Mouse (Mus musculus) C2C12 (cell line): ENCODE data around the gene Bicc1. TPM values are rescaled to one million over a fixed set of nuclear protein-coding genes. Genes with fewer than 3 reads are reported as not detected.

ENCODE experiments used
- H3K27me3 ChIP-seq: one replicate; pipeline ENCODE4 v1.6.1; 2011; ENCODE audit not compliant: control insufficient read depth, insufficient read depth, insufficient read length
- H3K36me3 ChIP-seq: one replicate; pipeline ENCODE4 v1.6.1; 2011; ENCODE audit not compliant: control insufficient read depth, insufficient read depth
- H3K4me3 ChIP-seq: one replicate; pipeline ENCODE4 v1.5.1; 2011; ENCODE audit warnings: mild to moderate bottlenecking, control low read depth; ENCODE audit not compliant: poor library complexity, insufficient read depth, severe bottlenecking
- H3K79me2 ChIP-seq: one replicate; pipeline ENCODE4 v1.6.1; 2011; ENCODE audit not compliant: control insufficient read depth, insufficient read depth
- H3K79me3 ChIP-seq: one replicate; pipeline ENCODE4 v1.6.1; 2011; ENCODE audit warnings: low read depth, control low read depth
- H3ac ChIP-seq: one replicate; pipeline ENCODE3; 2011; ENCODE audit warnings: low read depth; ENCODE audit not compliant: control insufficient read depth, insufficient read length
- CEBPB ChIP-seq: IDR thresholded peaks from one replicate; pipeline ENCODE4 v1.6.1; 2011; ENCODE audit warnings: low read depth, mild to moderate bottlenecking, control low read depth, moderate library complexity
- CTCF ChIP-seq: IDR thresholded peaks from one replicate; pipeline ENCODE4 v1.5.1; 2011; ENCODE audit not compliant: control insufficient read depth, insufficient read depth, insufficient read length
- FOSL1 ChIP-seq: IDR thresholded peaks from one replicate; pipeline ENCODE4 v1.8.0; 2011; ENCODE audit warnings: mild to moderate bottlenecking, low read length; ENCODE audit not compliant: poor library complexity, insufficient read depth, severe bottlenecking
- MAX ChIP-seq: IDR thresholded peaks from one replicate; pipeline ENCODE4 v1.6.1; 2011; ENCODE audit warnings: mild to moderate bottlenecking, control low read depth
- MYOD1 ChIP-seq: IDR thresholded peaks from one replicate; pipeline ENCODE4 v1.6.1; 2011; ENCODE audit warnings: low read depth; ENCODE audit not compliant: control insufficient read depth, insufficient read length
- MYOG ChIP-seq: IDR thresholded peaks from one replicate; pipeline ENCODE4 v1.6.1; 2011; ENCODE audit not compliant: control insufficient read depth, insufficient read length; ENCODE audit errors: extremely low read depth
- USF1 ChIP-seq: IDR thresholded peaks from one replicate; pipeline ENCODE4 v1.6.1; 2011; ENCODE audit warnings: low read depth, mild to moderate bottlenecking, control low read depth, moderate library complexity
- polyA plus RNA-seq: library from polyadenylated mRNA; unstranded; fragments of >200 nt; fragmentation: generic; extraction: Trizol; gene quantifications from one replicate; pipeline ENCODE4 v1.2.1, GENCODE M21; 2012; ENCODE audit warnings: missing spikeins

Bicc1 gene
- polyA plus RNA-seq, 1 experiment: 4.0 TPM

DNA sequence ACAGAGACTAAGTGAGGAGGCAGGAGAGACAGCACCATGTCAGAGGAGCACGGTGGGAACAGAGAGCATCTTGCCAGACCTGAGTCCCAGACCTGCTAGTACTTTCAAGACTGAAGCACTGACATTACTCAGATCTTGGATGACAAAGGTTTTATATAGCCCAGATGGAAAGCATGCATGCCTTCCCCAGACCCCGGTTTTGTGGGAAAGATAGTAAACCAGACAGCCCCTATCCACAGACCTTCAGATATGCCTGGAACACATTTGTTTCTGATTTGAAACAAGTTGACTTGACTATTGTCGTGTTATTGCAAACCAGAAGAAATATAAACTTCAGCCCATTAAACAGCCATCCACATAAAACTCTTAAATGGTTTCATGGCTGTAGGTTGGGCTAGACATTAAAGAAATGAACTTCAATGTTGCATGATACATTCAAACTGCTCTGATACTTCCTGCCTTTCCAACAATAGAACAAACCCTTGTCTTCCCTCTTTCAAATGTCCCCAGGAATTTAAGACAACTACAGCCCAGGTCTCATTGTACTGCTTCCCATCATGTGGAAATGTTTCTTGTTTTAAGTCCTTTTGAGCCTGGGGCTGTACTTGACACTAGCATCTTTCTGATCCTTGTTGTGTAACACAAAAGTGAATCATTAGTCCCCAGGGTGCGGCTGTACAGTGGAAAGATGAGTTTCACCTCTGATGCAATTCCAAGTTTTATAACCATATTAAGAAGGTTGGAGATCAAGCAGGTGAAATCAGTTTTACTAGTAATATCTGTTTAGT, 72.7 kb downstream of the Bicc1 start:
- H3K79me3 ChIP-seq: no peaks in the 10 kb centered on the region
- H3K27me3 ChIP-seq: no peaks in the 10 kb centered on the region
- H3K4me3 ChIP-seq: no peak overlapping the region
- H3K36me3 ChIP-seq: no peaks in the 10 kb centered on the region
- no peaks in the 10 kb centered on the region for H3K79me2 ChIP-seq
- H3ac ChIP-seq: no peak overlapping the region
- TF ChIP-seq MAX (no peak), MYOG (no peak), CEBPB (peak; percentile 50), CTCF (no peak), MYOD1 (no peak)

GRCm38 (mm10) chr10:71082986-71083385, 76.5 kb downstream of the Bicc1 start:
- Histone ChIP-seq H3ac (no peak overlapping the region), H3K4me3 (no peak overlapping the region), H3K36me3 (no peaks in the 10 kb centered on the region), H3K79me2 (no peaks in the 10 kb centered on the region), H3K79me3 (no peaks in the 10 kb centered on the region), H3K27me3 (no peaks in the 10 kb centered on the region)
- TF ChIP-seq USF1 (no peak), CEBPB (no peak), MYOD1 (no peak), MAX (no peak), MYOG (no peak), CTCF (no peak), FOSL1 (no peak)

GRCm38 (mm10) chr10:71078856-71079255, 80.6 kb downstream of the Bicc1 start:
- Histone ChIP-seq H3K79me3 (no peaks in the 10 kb centered on the region), H3K4me3 (no peak overlapping the region), H3K27me3 (no peaks in the 10 kb centered on the region), H3K79me2 (no peaks in the 10 kb centered on the region), H3ac (no peak overlapping the region), H3K36me3 (no peaks in the 10 kb centered on the region)
- TF ChIP-seq USF1: no peak
- TF ChIP-seq MAX: no peak
- TF ChIP-seq CTCF: no peak
- TF ChIP-seq MYOG: no peak
- TF ChIP-seq MYOD1: no peak
- no peak for TF ChIP-seq CEBPB
- no peak for TF ChIP-seq FOSL1

GRCm38 (mm10) chr10:71065009-71065408, 94.5 kb downstream of the Bicc1 start:
- Histone ChIP-seq H3K4me3 (no peak overlapping the region), H3K79me2 (no peaks in the 10 kb centered on the region), H3K36me3 (no peaks in the 10 kb centered on the region), H3ac (no peak overlapping the region), H3K27me3 (no peaks in the 10 kb centered on the region), H3K79me3 (no peaks in the 10 kb centered on the region)
- no peak for TF ChIP-seq USF1
- TF ChIP-seq FOSL1: no peak
- no peak for TF ChIP-seq MYOG
- no peak for TF ChIP-seq CTCF
- no peak for TF ChIP-seq CEBPB
- no peak for TF ChIP-seq MAX
- no peak for TF ChIP-seq MYOD1

- H3K27me3 ChIP-seq: no peaks in the 10 kb centered on the region
- no peaks in the 10 kb centered on the region for H3K79me3 ChIP-seq
- TF ChIP-seq MAX: no peak
- no peak for TF ChIP-seq FOSL1
- no peak for TF ChIP-seq MYOG
- H3K36me3 ChIP-seq: no peaks in the 10 kb centered on the region
- H3ac ChIP-seq: no peak overlapping the region
- H3K79me2 ChIP-seq: no peaks in the 10 kb centered on the region
- no peak overlapping the region for H3K4me3 ChIP-seq
Measured at GRCm38 (mm10) chr10:71064576-71064975, 94.9 kb downstream of the Bicc1 start.

GRCm38 (mm10) chr10:71062151-71062550, 97.3 kb downstream of the Bicc1 start:
- TF ChIP-seq USF1 (no peak), CEBPB (no peak), MYOD1 (no peak), MYOG (no peak), FOSL1 (no peak), CTCF (no peak), MAX (no peak)
- Histone ChIP-seq H3K79me2 (no peaks in the 10 kb centered on the region), H3K4me3 (no peak overlapping the region), H3K27me3 (no peaks in the 10 kb centered on the region), H3K79me3 (no peaks in the 10 kb centered on the region), H3K36me3 (no peaks in the 10 kb centered on the region), H3ac (no peak overlapping the region)
